Mouse (Mus musculus): Measurements from ENCODE around the gene Usp2. TPM values are rescaled to one million over a fixed set of nuclear protein-coding genes. Genes with fewer than 3 reads are reported as not detected.

The Usp2 gene
- total RNA-seq, 2 experiments from 2014 or later, result 41.7 to 47.2 TPM

GRCm38 (mm10) chr9:44144023-44144717 lies 77.3 kb downstream of the Usp2 start:
- DNase-seq (ENCODE audit: low spot score in 2 of 2), result no peak

GRCm38 (mm10) chr9:44144718-44145060 lies 77.9 kb downstream of the Usp2 start:
- no peak for DNase-seq (ENCODE audit: low spot score in 2 of 2)

Other genes starting within 250 kb of the Usp2 start
- 100 to 1,000 TPM; 644 to 646 TPM for gene Thy1, start 23.6 kb upstream of the Usp2 start, total RNA-seq (2021)
- gene Mfrp, start 34.7 kb downstream of the Usp2 start, total RNA-seq (2021), result 1 to 10 TPM in 1 of 2 experiments, not detected in 1; 2.4 TPM
- gene C1qtnf5, start 40.2 kb downstream of the Usp2 start, total RNA-seq (2021), result 10 to 100 TPM; 16.0 to 17.6 TPM
- gene Gm49380, start 46.5 kb downstream of the Usp2 start, total RNA-seq (2021), result under 1 TPM in 1 of 2 experiments, not detected in 1; 0.43 TPM
- 10 to 100 TPM; 30.5 to 30.6 TPM for gene Rnf26, start 46.5 kb downstream of the Usp2 start, total RNA-seq (2021)
- gene Mcam, start 67.4 kb downstream of the Usp2 start, total RNA-seq (2021), result 10 to 100 TPM; 18.8 to 21.8 TPM
- 10 to 100 TPM; 55.1 to 58.4 TPM for gene Cbl, start 167.0 kb downstream of the Usp2 start, total RNA-seq (2021)
- gene Ccdc153, start 173.7 kb downstream of the Usp2 start, total RNA-seq (2021), result 1 to 10 TPM; 7.2 to 9.2 TPM
- 1 to 10 TPM in 1 of 2 experiments, under 1 TPM in 1; 0.98 to 1.0 TPM for gene Pdzd3, start 184.4 kb downstream of the Usp2 start, total RNA-seq (2021)
- gene Nlrx1, start 201.6 kb downstream of the Usp2 start, total RNA-seq (2021), result 10 to 100 TPM; 11.5 to 11.6 TPM
- 10 to 100 TPM; 73.5 to 76.2 TPM for gene Abcg4, start 221.6 kb downstream of the Usp2 start, total RNA-seq (2021)
- gene Hinfp, start 238.7 kb downstream of the Usp2 start, total RNA-seq (2021), result 10 to 100 TPM; 25.9 to 26.5 TPM

All from layer of hippocampus, postnatal 10 days (tissue).